Mouse (Mus musculus) erythroblast, embryonic 14.5 days (primary cell): ENCODE data around the gene Nr2c1.

Experiments
- GATA1 ChIP-seq: IDR thresholded peaks from 2 replicates; pipeline ENCODE4 v1.6.1; 2012; ENCODE audit warnings: low read length, inconsistent platforms, mixed read lengths
- TAL1 ChIP-seq: IDR thresholded peaks from 3 replicates; pipeline ENCODE4 v1.6.1; 2012; ENCODE audit warnings: low read length, inconsistent platforms, mixed read lengths

DNA sequence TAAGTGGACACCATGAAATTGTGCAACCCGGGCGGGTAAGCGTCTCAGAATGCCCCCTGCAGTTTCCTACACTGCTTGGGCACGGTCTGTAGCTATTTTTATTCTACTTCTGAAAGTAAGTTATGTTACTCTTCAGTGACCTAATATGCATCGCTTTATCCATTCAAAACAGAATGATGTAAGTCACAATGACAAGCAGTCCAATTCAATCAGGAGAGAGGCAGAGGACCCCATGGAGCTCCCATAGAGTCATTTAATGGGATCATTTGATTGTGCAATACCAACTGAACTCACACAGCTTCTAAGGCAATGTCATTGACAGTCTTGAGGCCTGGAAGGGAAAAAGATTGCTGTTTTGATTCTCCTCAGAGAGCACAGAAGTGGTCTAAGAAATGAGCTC, 24.2 kb upstream of the Nr2c1 start:
- TF ChIP-seq TAL1, result no peak
- TF ChIP-seq GATA1, result no peak
